Mouse (Mus musculus) stomach, embryonic 14.5 days (tissue): ENCODE measurements around the gene Nol11. TPM values are rescaled to one million over a fixed set of nuclear protein-coding genes. Genes with fewer than 3 reads are reported as not detected.
A peak's percentile ranks its signal among the peaks of the same experiment; 100 is the strongest.

Source experiments
- ATAC-seq: fragments of 200-750 bp; cut with Nextera tagmentation; 2 replicates; pipeline ENCODE4 v1.8.0; 2017; ENCODE audit warnings: low read depth, moderate TSS enrichment; ENCODE audit not compliant: insufficient number of reproducible peaks, insufficient read depth, low FRiP score
- H3K27ac ChIP-seq: fragments of 300-500 bp; sonication (generic); 2 replicates; pipeline ENCODE4 v1.5.1; 2014; ENCODE audit warnings: mild to moderate bottlenecking, low read length, moderate library complexity, mixed read lengths
- H3K27me3 ChIP-seq: fragments of 300-500 bp; sonication (generic); 2 replicates; pipeline ENCODE4 v1.6.1; 2014; ENCODE audit warnings: low read length, control low read depth, mixed read lengths; ENCODE audit not compliant: control insufficient read depth, insufficient read depth
- H3K36me3 ChIP-seq: fragments of 300-500 bp; sonication (generic); 2 replicates; pipeline ENCODE4 v1.6.1; 2014; ENCODE audit warnings: mild to moderate bottlenecking, control low read depth, low read length, moderate library complexity, mixed read lengths; ENCODE audit not compliant: control insufficient read depth, insufficient read depth
- H3K4me1 ChIP-seq: fragments of 300-500 bp; sonication (generic); 2 replicates; pipeline ENCODE4 v1.6.1; 2014; ENCODE audit warnings: low read length, control low read depth, mixed read lengths; ENCODE audit not compliant: control insufficient read depth, insufficient read depth
- H3K4me2 ChIP-seq: fragments of 300-500 bp; sonication (generic); replicated peaks from 2 replicates; pipeline ENCODE4 v1.6.1; 2014; ENCODE audit warnings: low read depth, low read length, control low read depth
- H3K4me3 ChIP-seq: fragments of 300-500 bp; sonication (generic); 2 replicates; pipeline ENCODE4 v1.5.1; 2014; ENCODE audit warnings: low read depth, low read length, control low read depth
- H3K9ac ChIP-seq: fragments of 300-500 bp; sonication (generic); replicated peaks from 2 replicates; pipeline ENCODE4 v1.6.1; 2014; ENCODE audit warnings: low read depth, mild to moderate bottlenecking, control low read depth, low read length, moderate library complexity, mixed read lengths
- H3K9me3 ChIP-seq: fragments of 300-500 bp; sonication (generic); 2 replicates; pipeline ENCODE4 v1.6.1; 2016; ENCODE audit warnings: low read depth, low read length, control low read depth; ENCODE audit not compliant: control insufficient read depth
- WGBS: fragments of 180-500 bp; shearing (Covaris S2); extraction: QIAGEN DNeasy Blood & Tissue Kit; methylation state at CpG from one replicate; pipeline ENCODE4 v1.1.7; 2014; 5-methylcytosine and 5-hydroxymethylcytosine counted together
- polyA plus RNA-seq: library from polyadenylated mRNA; unstranded; fragments of >200 nt; fragmentation: Nextera tagmentation; extraction: Ambion mirVana; gene quantifications from 2 replicates; pipeline ENCODE4 v1.2.1, GENCODE M21; 2014

Nol11 gene
- 51.7 and 54.0 TPM in 2 replicates for polyA plus RNA-seq

DNA sequence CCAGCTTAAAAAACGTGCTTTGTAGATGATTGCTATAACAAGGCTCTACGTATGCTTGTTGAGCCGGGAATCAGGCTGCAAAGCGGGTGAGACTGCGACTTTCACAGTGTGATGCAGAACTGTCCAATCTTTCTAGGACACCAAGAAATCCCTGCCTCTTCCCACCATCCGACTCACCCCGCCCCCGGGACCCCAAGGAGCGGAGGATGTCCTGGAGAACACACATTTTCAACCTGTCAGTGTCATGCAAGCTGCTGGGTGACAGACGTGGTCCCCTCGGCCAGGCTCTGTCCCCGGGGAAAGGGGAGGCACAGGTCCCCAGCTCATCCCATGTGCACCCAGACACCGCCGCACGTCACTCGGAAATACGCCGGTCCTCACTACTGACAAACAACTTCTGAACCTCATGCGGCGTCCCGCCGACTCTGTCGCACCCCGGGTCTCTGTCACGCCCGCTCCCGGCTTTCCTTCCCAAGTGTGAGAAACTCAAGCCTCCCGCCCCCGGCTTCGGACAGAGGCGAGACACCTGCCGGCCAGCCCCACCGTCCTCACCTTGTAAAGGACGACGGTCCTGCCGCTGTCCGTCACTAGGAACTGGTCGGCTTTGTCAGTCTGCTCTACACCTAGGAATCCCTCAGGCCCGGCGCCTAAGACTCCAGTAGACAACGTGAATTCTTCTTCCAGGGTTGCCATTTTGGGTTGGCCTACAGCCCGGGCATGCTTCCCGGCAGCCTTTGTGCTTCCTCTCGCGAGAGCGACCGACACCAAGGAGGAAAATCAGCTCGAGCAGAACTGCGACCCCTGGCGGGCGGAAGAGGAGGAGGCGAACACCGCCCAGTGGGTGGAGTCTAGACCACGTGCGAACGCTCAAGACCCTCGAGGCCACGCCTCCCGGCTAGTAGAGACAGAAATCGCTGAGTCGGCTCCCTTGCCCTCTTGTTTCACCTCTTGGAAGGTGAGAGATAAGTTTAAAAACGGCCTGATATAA is at the start of gene Nol11:
Nol11 (minus strand) TSS at position 817 of the 988 bp plus-strand sequence.
- Histone ChIP-seq H3K4me1 (peaks cover 5% of the 10 kb centered on the region), H3K36me3 (peaks cover 20% of the 10 kb centered on the region), H3K9me3 (no peaks in the 10 kb centered on the region), H3K9ac (peak within 1 kb of the TSS; percentile 50), H3K27me3 (no peaks in the 10 kb centered on the region), H3K4me2 (peak within 1 kb of the TSS; percentile 82), H3K4me3 (peak within 1 kb of the TSS; percentile 70), H3K27ac (no peak within 1 kb of the TSS)
- ATAC-seq: peak; percentile 96
- under 1% methylated on average over 62 of the region's 62 CpGs for WGBS

DNA sequence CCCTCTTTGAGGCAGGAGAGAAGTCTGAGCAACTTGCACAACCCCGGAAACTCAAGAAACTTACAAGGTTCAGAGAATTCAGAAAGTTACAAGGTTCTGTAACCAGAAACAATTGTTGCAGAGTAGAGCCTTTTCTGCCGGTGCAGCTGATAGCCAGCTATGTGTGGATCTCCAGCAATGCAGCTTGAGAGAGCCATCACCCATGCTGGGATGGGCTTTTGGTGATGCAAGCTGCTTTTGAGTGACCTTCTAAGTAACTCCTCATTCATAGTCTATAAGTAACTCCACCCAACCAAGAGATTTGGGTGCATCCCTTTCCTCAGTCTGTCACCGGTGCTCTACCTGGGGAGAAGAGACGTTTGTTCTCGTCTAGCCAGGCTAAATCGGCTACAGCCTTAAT is 49.3 kb upstream of the Nol11 start:
- Histone ChIP-seq H3K27ac (no peak overlapping the region), H3K4me3 (no peak overlapping the region), H3K27me3 (no peaks in the 10 kb centered on the region), H3K9me3 (no peaks in the 10 kb centered on the region), H3K4me2 (no peak overlapping the region), H3K9ac (no peak overlapping the region), H3K36me3 (no peaks in the 10 kb centered on the region), H3K4me1 (no peaks in the 10 kb centered on the region)
- ATAC-seq: no peak
- 88% methylated on average over 6 of the region's 6 CpGs for WGBS

DNA sequence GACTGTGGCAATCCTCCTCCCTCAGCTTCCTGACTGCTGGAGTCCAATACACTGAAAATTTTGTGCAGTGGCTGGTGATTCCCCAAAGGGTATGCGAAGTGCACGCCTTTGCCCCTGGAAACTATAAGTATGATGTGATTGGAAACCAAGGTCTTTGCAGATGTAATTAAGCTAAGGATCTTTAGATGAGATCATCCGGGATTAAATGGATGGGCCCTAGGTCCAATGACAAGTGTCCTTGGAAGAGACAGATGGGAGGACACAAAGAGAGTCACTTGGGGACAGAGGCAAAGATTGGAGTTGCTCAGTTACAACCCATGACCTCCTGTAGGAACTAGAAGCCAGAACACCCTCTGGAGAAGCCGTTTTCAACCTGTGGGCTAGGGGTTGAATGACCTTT is 48.4 kb upstream of the Nol11 start:
- H3K4me1 ChIP-seq: no peaks in the 10 kb centered on the region
- no peak overlapping the region for H3K4me2 ChIP-seq
- H3K4me3 ChIP-seq: no peak overlapping the region
- no peaks in the 10 kb centered on the region for H3K27me3 ChIP-seq
- no peak overlapping the region for H3K9ac ChIP-seq
- no peak for ATAC-seq
- H3K9me3 ChIP-seq: no peaks in the 10 kb centered on the region
- WGBS: 88% methylated on average over 4 of the region's 4 CpGs
- no peaks in the 10 kb centered on the region for H3K36me3 ChIP-seq
- no peak overlapping the region for H3K27ac ChIP-seq

DNA sequence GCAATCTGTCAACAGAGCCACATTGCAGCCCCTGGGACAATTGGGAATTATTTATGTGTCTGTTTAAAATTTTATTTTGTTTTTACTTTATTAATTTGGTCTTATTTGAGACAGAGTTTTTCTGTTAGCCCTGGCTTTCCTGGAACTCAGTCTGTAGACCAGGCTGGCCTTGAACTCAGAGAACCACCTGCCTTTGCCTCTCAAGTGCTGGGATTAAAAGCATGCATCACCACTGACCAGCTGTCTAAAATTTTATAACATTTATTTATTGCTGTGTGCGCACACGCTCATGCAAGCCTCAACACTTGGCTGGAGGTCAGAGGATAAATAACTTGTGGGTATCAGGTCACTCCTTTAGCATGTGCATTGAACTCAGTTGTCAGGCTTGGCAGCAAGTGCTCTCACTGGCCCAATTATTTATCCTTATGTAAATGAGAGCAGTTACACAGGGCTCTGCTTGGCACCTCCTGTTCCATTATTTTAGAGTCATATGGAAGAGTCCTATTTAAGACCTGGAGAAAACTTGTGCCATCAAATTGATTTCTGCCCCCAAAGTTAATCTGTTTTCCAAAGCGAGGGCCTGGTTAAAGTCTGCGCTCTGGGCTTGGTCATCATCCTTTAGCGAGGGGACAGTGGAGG is 44.2 kb upstream of the Nol11 start:
- Histone ChIP-seq H3K4me2 (no peak overlapping the region), H3K36me3 (no peaks in the 10 kb centered on the region), H3K9ac (no peak overlapping the region), H3K4me3 (no peak overlapping the region), H3K27ac (no peak overlapping the region), H3K4me1 (no peaks in the 10 kb centered on the region), H3K27me3 (no peaks in the 10 kb centered on the region), H3K9me3 (no peaks in the 10 kb centered on the region)
- ATAC-seq: no peak
- 85% methylated on average over 5 of the region's 5 CpGs for WGBS

- no peak overlapping the region for H3K4me3 ChIP-seq
- no peak for ATAC-seq
- no peak overlapping the region for H3K4me2 ChIP-seq
- no peak overlapping the region for H3K27ac ChIP-seq
- H3K27me3 ChIP-seq: no peaks in the 10 kb centered on the region
- WGBS: 65% methylated on average over 10 of the region's 10 CpGs
- H3K4me1 ChIP-seq: no peaks in the 10 kb centered on the region
- H3K36me3 ChIP-seq: no peaks in the 10 kb centered on the region
- H3K9me3 ChIP-seq: no peaks in the 10 kb centered on the region
- H3K9ac ChIP-seq: no peak overlapping the region
These were observed 40.9 kb upstream of the Nol11 start for GRCm38 (mm10) chr11:107230128-107230527.

GRCm38 (mm10) chr11:107226431-107226830 is 37.2 kb upstream of the Nol11 start:
- no peak for ATAC-seq

GRCm38 (mm10) chr11:107226013-107226412 is 36.8 kb upstream of the Nol11 start:
- no peak overlapping the region for H3K4me3 ChIP-seq
- H3K9me3 ChIP-seq: no peaks in the 10 kb centered on the region
- 90% methylated on average over 10 of the region's 10 CpGs for WGBS
- H3K36me3 ChIP-seq: no peaks in the 10 kb centered on the region
- H3K27ac ChIP-seq: no peak overlapping the region
- ATAC-seq: no peak
- H3K4me2 ChIP-seq: no peak overlapping the region
- no peaks in the 10 kb centered on the region for H3K27me3 ChIP-seq
- H3K9ac ChIP-seq: no peak overlapping the region
- no peaks in the 10 kb centered on the region for H3K4me1 ChIP-seq

More at GRCm38 (mm10) chr11:107226431-107226830, 37.2 kb upstream of the Nol11 start:
- H3K36me3 ChIP-seq: no peaks in the 10 kb centered on the region
- H3K27me3 ChIP-seq: no peaks in the 10 kb centered on the region
- WGBS: 85% methylated on average over 1 of the region's 1 CpGs
- H3K4me1 ChIP-seq: no peaks in the 10 kb centered on the region
- no peak overlapping the region for H3K27ac ChIP-seq
- H3K4me3 ChIP-seq: no peak overlapping the region
- H3K4me2 ChIP-seq: no peak overlapping the region
- no peak overlapping the region for H3K9ac ChIP-seq
- H3K9me3 ChIP-seq: no peaks in the 10 kb centered on the region

DNA sequence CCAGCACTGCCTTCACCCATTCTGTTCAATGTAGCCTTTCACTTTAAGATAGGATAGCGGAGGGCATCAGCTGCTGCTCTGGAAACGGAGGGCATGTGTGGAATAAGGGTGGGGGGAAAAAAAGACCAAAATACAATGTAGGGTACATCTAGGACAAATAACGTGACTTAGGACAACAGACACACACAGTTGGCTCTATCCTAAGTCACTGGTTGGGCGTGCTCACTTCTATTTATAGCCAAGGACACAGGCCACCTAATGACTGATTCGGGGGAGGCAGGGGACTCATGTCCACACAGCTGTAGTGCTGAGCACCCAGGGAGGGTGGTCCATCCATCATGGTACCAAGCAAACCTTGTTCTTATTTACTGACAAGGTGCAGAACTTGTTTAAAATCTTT is 36.1 kb upstream of the Nol11 start:
- no peak overlapping the region for H3K4me3 ChIP-seq
- H3K9ac ChIP-seq: no peak overlapping the region
- no peaks in the 10 kb centered on the region for H3K9me3 ChIP-seq
- WGBS: 75% methylated on average over 5 of the region's 5 CpGs
- H3K4me1 ChIP-seq: no peaks in the 10 kb centered on the region
- H3K4me2 ChIP-seq: no peak overlapping the region
- H3K36me3 ChIP-seq: no peaks in the 10 kb centered on the region
- ATAC-seq: no peak
- H3K27me3 ChIP-seq: no peaks in the 10 kb centered on the region
- no peak overlapping the region for H3K27ac ChIP-seq
